Mouse (Mus musculus) heart, postnatal 10 days (tissue): ENCODE measurements around the gene Mus81. TPM values are rescaled to one million over a fixed set of nuclear protein-coding genes. Genes with fewer than 3 reads are reported as not detected.
A peak's percentile ranks its signal among the peaks of the same experiment; 100 is the strongest.

ENCODE experiments used
- DNase-seq, 2 experiments: peaks; one replicate each; pipeline ENCODE4 v3.0.0; 2021
- intact Hi-C: fragments of 180-260 bp; cut with DNase I; formaldehyde crosslinking; loops from one replicate; pipeline ENCODE4 v1.15.1; 2025
- total RNA-seq, 2 experiments: library from RNA; stranded (reverse); gene quantifications; 2 replicates each; pipeline ENCODE4 v1.2.3; 2021

The Mus81 gene
- total RNA-seq, 2 experiments from 2014 or later, result 24.3 to 25.5 TPM

DNA sequence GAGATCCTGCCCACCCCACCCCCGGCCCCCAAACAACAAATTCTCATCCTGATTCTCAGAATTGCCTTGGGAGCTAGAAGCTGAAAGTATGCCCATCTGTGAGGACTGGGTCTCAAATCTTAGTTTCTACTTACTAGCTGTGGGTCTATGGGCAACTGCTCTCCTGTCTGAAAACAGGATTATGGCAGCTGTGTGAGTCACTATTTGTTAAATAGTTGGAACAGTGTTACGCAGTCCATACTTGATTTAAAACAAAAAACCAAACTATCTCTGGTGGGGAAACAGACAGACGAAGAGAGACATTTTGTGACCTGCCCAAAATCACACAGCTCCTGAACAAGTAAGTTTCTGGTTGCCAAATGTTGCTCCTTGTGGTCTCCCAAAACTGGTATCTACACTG is 38.5 kb downstream of the Mus81 start:
- DNase-seq, result no peak
- intact Hi-C loops, result no loop called here

DNA sequence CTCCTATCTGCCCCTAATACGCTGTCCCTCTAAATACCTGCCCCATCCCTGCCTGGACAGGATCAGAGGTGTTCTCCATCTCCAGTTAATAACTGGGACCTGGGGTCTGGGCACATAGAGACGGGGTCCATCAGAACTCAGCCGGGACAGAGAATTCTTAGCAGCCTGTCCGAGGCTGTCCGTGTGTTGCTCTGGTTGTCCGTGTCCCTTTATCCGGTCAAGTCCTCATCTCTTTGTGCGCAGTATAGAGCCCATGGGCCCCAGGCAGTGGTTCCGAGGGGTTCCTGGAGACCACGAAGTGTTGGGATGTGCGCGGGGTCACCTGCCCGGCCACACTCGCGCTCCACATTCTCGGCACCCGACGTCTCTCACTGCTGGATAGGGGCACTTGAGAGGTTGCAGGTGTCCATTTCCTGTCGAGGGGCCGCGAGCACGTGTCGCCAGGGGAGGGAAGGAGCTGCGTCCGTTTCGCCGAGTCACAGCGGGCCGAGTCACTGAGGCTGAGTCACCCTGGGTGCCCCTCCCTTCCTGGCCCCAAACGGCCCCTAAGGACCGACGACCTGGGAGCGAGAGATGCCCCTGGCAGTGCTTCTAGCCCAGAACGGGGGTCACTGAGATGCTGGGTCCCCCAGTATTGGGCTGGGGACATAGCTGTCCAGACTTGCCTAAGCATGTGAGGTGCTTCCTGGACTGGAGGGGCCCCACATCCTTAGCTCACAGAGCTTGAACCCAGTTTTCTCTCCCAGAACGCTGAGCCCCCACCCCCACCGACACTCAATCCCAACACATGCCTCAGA is 39.6 kb downstream of the Mus81 start:
- no peak for DNase-seq

DNA sequence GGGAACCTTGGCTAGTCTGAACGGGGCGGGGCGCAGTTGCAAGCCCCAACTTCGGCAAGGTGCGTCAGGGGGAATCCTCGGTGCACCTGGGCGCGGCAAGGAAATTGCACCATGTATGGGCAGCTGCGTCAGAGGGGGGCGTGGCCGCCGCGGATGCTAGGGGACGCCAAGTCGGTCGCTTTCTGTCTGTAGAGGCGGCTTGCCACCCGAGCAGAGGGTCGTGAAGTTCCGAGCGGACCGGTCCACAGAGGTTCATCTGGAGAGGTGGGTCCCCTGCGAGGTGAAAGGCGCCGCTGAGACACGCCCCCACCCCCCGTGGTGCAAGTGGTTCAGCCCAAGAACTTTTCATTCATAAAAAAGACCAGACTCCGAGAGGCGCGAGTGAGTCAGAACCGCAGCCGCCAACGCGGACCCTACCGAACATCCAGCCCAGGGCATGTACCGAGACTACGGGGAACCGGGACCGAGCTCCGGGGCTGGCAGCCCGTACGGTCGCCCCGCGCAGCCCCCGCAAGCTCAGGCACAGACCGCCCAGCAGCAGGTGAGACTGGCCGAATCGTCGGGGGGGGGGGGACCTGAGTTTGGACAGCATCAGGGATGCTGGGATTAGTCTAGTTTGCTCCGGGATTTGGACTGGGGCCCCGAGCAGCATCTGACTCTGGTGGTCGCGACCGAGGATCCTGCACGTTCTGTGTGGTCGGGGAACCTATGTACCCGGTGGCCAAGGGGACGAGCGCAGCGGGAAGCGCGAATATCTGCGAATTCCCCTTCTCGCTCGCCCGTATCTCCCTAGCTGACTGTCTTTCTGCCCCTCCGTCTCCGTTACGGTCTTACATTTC is 40.5 kb downstream of the Mus81 start, which contains the start of gene Fosl1:
Gene Fosl1, plus strand, starts transcription at position 33 of the 839 bp plus-strand sequence.
- DNase-seq, result peak; percentile 67 to 80
- intact Hi-C loops, result no loop called here

More for the DNA sequence above, 39.6 kb downstream of the Mus81 start:
- intact Hi-C loops, result no loop called here

DNA sequence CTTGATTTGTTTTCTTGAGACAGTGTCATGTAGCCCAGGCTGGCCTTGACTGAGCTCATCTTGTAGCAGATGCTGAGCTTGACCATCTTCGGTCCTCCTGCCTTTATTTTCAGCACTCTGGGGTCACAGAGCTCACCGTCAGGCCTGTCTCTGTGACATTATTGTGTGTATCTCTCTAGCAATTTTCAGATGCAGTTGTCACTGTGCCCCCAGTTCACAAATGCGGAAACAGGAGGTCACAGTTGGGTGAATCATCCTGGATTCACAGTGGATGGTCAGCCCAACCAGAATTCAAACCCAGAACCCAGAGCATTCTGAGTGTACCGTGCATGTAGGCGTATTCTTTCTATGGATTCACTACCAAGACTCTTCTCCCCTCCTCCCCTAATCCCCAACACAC is 42.5 kb downstream of the Mus81 start:
- intact Hi-C loops, result no loop called here
- DNase-seq, result no peak

DNA sequence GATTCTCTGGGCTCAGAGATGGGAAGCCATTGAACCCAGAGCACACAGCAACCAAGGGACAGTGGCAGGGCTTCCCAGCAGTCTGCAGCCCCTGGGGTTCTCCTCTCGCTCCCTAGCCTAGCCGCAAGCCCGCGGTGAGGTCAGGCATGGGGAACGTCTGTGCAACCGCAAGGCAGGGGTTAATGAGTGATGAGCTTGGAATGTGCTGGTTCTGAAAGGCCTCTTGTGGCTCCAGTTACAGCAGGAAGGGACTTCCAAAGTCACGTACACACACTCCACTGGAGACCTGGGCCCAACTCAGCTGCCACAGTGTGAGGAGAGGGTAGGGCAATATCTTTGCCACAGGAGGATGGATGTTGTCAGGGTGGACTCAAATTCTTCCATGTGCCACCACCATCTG is 43.2 kb downstream of the Mus81 start:
- intact Hi-C loops, result no loop called here
- DNase-seq, result no peak

DNA sequence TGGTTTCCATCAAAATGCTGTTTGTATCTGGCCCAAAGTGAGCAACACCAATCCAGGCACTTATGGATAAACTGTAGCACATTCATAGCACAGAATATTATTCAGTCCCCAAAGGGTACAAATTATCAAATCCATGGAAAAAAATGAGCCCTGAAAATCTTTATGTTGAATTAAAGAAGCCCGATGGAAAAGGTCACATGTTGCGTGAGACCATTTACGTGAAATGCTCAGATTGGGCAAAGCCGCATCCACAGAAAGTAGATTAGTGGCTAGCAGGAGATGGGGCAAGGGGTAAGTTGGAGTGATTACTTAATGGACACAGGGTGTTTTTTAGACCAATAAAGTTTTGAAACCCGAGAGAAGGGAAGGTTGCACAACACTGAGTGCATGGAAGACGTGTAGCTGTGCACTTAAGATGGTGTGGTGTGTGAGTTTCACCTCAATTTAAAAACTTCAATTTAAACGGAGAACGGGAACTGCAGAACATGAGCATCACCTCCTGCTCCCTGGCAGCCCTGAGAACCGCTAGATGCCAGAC is 43.8 kb downstream of the Mus81 start:
- intact Hi-C loops, result no loop called here
- DNase-seq, result no peak

DNA sequence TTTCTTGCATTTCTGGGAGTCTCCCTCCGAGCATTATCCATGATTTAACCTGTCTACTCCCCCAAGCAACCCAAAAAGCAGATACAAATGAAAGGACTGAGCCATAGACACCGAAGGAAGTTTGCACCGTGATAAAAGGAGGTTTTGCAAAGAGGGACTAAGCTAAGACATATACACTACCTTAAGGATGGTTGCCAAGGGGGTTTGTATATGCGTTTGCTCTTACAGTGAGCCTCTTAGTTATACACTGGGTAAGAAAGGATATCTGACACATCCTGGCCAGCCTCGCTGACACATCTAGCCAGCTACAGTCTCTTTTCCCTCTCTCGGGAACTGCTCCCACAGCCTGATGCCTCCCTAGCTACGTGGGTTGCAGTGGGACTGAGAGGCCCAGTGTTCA is 54.3 kb downstream of the Mus81 start:
- intact Hi-C loops, result loop anchor here (1.0 to 5.0 kb wide), 3 partner anchors 22 to 133 kb away; partner anchors contain the start of gene Ap5b1
- DNase-seq, result no peak

DNA sequence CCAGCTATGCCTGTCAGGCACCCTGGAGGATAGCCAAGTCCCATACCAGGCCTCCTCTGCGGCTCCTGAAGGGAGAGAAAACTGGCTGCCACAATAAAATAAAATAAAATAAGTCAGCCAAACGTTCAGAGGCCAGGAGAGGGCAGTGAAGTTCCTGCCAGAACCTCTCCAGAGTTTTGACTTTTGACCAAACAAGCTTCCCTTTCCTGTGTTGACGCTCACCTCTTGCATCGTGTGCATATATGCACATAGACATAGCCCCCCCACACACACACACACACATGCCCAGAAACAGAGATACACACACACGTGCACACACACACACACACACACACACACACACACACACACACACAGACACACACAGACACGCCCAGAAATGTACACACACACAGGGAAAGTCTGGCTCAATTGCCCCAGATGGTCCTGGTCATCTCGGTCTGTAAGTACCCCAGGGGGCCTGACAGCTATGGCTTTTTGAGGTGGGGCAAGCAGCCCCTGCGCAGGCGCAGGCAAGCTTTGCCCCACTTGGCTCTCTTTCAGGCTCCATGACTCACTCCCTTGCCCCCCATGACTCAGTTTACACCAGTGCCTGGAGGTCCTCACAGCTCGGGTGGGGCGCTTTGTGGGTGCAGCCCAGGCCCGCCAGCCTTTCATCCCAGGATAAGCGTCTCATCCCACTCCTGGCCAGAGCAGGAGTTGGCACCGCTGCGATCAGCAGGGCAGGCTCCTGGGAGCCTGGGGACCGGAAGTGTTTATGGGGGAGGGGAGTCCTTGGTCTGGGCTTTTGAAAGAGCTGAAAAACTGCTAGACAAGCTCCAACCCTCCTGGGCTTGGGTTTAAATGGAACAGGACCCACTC is 55.0 kb downstream of the Mus81 start:
- intact Hi-C loops, result loop anchor here (2.0 to 5.0 kb wide), 2 partner anchors 54 to 134 kb away; partner anchors contain the start of gene Ap5b1
- DNase-seq, result peak; percentile 66 to 77

Other genes starting within 250 kb of the Mus81 start
- 10 to 100 TPM; 24.5 to 27.8 TPM for gene Pacs1, start 215.3 kb downstream of the Mus81 start, total RNA-seq
- gene Sf3b2, start 192.9 kb downstream of the Mus81 start, total RNA-seq, result 100 to 1,000 TPM; 129 to 136 TPM
- gene Gal3st3, start 190.1 kb downstream of the Mus81 start, total RNA-seq, result 10 to 100 TPM in 1 of 2 experiments, 1 to 10 TPM in 1; 9.4 to 14.6 TPM
- gene Catsper1, start 152.7 kb downstream of the Mus81 start, total RNA-seq, result not detected
- gene Cst6, start 138.8 kb downstream of the Mus81 start, total RNA-seq, result 1 to 10 TPM; 2.6 to 3.1 TPM
- gene Eif1ad, start 121.7 kb downstream of the Mus81 start, total RNA-seq, result 10 to 100 TPM; 26.4 to 28.8 TPM
- 100 to 1,000 TPM; 173 to 178 TPM for gene Banf1, start 121.2 kb downstream of the Mus81 start, total RNA-seq
- 10 to 100 TPM; 47.7 to 50.7 TPM for gene Sart1, start 99.7 kb downstream of the Mus81 start, total RNA-seq
- gene Tsga10ip, start 85.9 kb downstream of the Mus81 start, total RNA-seq, result not detected
- 100 to 1,000 TPM; 240 to 260 TPM for gene Drap1, start 63.4 kb downstream of the Mus81 start, total RNA-seq
- gene AI837181, start 63.3 kb downstream of the Mus81 start, total RNA-seq, result 10 to 100 TPM; 40.3 to 43.8 TPM
- not detected for gene Fosl1, start 40.9 kb downstream of the Mus81 start, total RNA-seq
- gene Ccdc85b, start 30.5 kb downstream of the Mus81 start, total RNA-seq, result 10 to 100 TPM; 12.5 to 14.5 TPM
- 10 to 100 TPM; 90.2 to 91.5 TPM for gene Fibp, start 27.8 kb downstream of the Mus81 start, total RNA-seq
- gene Ctsw, start 19.9 kb downstream of the Mus81 start, total RNA-seq, result under 1 TPM; 0.41 to 0.45 TPM
- 10 to 100 TPM; 28.6 to 32.7 TPM for gene Efemp2, start 14.4 kb downstream of the Mus81 start, total RNA-seq
- gene Cfl1, start 2.1 kb upstream of the Mus81 start, total RNA-seq, result 100 to 1,000 TPM; 497 to 519 TPM
- gene 1700020D05Rik, start 15.4 kb upstream of the Mus81 start, total RNA-seq, result 1 to 10 TPM in 1 of 2 experiments, under 1 TPM in 1; 0.69 to 1.2 TPM
- gene Snx32, start 22.1 kb upstream of the Mus81 start, total RNA-seq, result 1 to 10 TPM; 6.1 to 7.7 TPM
- gene Ovol1, start 72.2 kb upstream of the Mus81 start, total RNA-seq, result not detected
- 1 to 10 TPM; 4.1 to 4.5 TPM for gene Ap5b1, start 79.6 kb upstream of the Mus81 start, total RNA-seq
- gene Rnaseh2c, start 113.5 kb upstream of the Mus81 start, total RNA-seq, result 10 to 100 TPM; 63.6 to 76.0 TPM
- 10 to 100 TPM; 34.2 to 43.5 TPM for gene Kat5, start 121.8 kb upstream of the Mus81 start, total RNA-seq
- gene Rela, start 149.1 kb upstream of the Mus81 start, total RNA-seq, result 10 to 100 TPM; 32.6 to 38.2 TPM
- gene Sipa1, start 175.3 kb upstream of the Mus81 start, total RNA-seq, result 10 to 100 TPM; 44.2 to 49.6 TPM
- gene Map3k11, start 200.3 kb upstream of the Mus81 start, total RNA-seq, result 10 to 100 TPM; 41.3 to 47.8 TPM
- gene Pcnx3, start 200.5 kb upstream of the Mus81 start, total RNA-seq, result 10 to 100 TPM; 34.7 to 37.9 TPM
- not detected for gene Kcnk7, start 216.0 kb upstream of the Mus81 start, total RNA-seq
- 100 to 1,000 TPM; 154 to 161 TPM for gene Ehbp1l1, start 237.9 kb upstream of the Mus81 start, total RNA-seq
- gene Fam89b, start 241.3 kb upstream of the Mus81 start, total RNA-seq, result 10 to 100 TPM; 44.0 to 47.7 TPM